Mouse (Mus musculus): ENCODE measurements at regions not wholly inside any gene's neighbourhood (a gene's known extent, or its start where the extent isn't known, plus 50 kb on each side); places are given as distances from the start of the nearest gene placed in this dataset.

DNA sequence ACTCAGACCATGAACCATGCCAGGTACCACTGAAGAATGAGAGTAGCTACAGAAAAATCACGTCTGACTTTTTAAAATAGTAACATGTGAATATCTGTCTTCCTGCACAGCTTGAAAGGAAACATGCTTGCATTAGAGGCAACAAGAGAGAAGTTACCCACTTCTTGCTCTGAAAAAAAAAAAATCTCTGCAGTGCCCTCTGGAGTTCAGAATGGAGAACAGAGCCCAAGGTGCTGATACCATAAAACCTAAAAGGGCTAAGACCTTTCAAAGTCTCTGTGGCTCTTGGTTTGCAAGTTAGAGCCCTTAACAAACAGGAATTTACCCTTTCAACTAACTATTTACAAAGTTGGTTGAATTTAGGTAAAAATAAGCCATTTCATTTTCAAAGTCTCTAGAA is 69.6 kb upstream of the 2610301B20Rik start:
- TF ChIP-seq CTCF (IDR thresholded peaks at IDR 0.05; ENCODE audit: insufficient read depth, low read length) (no peak), POLR2A (IDR thresholded peaks at IDR 0.05; ENCODE audit: borderline replicate concordance, extremely low read depth, low read depth, low read length) (no peak)
- Histone ChIP-seq H3K4me1 (ENCODE audit: control insufficient read depth, insufficient read depth, low read length) (no peaks in the 10 kb centered on the region), H3K4me3 (replicated peaks; ENCODE audit: extremely low read depth, low read depth, low read length) (no peak overlapping the region)
- WGBS, result 15% methylated on average over 1 of the region's 1 CpGs
- DNase-seq, result no peak

- H3K4me1 ChIP-seq (ENCODE audit: control insufficient read depth, insufficient read depth, low read length), result no peaks in the 10 kb centered on the region
- 58% methylated on average over 3 of the region's 3 CpGs for WGBS
These were observed 67.0 kb upstream of the 2610301B20Rik start for GRCm38 (mm10) chr4:10807260-10807659.

GRCm38 (mm10) chr4:10812931-10813330 is 61.4 kb upstream of the 2610301B20Rik start:
- WGBS, result 81% methylated on average over 2 of the region's 2 CpGs
- TF ChIP-seq CTCF (IDR thresholded peaks at IDR 0.05; ENCODE audit: insufficient read depth, low read length) (no peak), POLR2A (IDR thresholded peaks at IDR 0.05; ENCODE audit: borderline replicate concordance, extremely low read depth, low read depth, low read length) (no peak)
- DNase-seq, result no peak
- Histone ChIP-seq H3K4me1 (ENCODE audit: control insufficient read depth, insufficient read depth, low read length) (no peaks in the 10 kb centered on the region), H3K4me3 (replicated peaks; ENCODE audit: extremely low read depth, low read depth, low read length) (no peak overlapping the region)

More at GRCm38 (mm10) chr4:10807260-10807659, 67.0 kb upstream of the 2610301B20Rik start:
- no peak overlapping the region for H3K4me3 ChIP-seq (replicated peaks; ENCODE audit: extremely low read depth, low read depth, low read length)
- DNase-seq, result no peak
- TF ChIP-seq POLR2A (IDR thresholded peaks at IDR 0.05; ENCODE audit: borderline replicate concordance, extremely low read depth, low read depth, low read length), result no peak
- no peak for TF ChIP-seq CTCF (IDR thresholded peaks at IDR 0.05; ENCODE audit: insufficient read depth, low read length)

All from lung, adult 2 months (tissue).